Mouse (Mus musculus) lung, postnatal 25 days (tissue): ENCODE data around the gene Abca16.

Experiments
- DNase-seq: peaks from one replicate; pipeline ENCODE4 v3.0.0; 2022; ENCODE audit warnings: low spot score

Abca16 gene

GRCm38 (mm10) chr7:120409447-120409846 is at the start of gene Abca16:
Abca16 (plus strand) TSS chr7:120409647.
- no peak for DNase-seq

GRCm38 (mm10) chr7:120361159-120361558 is 48.3 kb upstream of the Abca16 start:
- no peak for DNase-seq

DNA sequence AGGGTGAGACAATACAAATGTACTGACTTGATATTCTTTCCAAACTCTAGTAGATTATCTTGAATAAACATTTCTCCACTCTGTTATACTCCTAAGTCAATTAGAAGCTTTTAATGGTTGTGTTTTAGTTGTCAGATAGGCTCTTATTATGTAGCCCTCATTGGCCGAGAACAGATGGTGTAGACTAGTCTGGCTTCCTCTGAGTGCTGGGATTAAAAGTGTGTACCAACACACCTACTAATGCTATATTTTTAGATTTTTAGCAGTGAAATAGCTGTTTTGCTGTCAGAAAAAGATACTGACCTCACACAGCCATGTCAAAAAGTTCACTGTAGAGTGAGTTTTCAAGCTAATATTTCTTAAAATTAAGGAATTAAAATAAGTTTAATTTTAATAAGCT is 2.9 kb downstream of the Abca16 start:
- DNase-seq = no peak

DNA sequence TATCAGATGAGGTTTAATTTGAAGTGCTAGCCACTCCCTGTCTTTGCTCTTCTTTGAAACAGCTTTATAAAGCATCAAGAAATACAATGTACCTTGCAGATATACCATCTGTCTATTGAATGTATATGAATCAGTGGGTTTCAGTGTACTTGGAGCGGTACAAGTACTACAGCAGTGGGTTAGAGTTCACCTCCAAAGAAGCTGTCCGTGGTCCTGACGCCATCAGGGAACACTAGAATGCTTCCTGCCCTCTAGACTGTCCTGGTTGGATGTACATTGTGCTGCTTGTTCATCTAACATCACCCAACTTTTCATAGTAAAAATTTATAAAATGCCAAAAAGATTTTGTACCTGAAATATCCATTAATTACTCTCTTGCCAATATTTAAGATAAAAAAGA is 17.2 kb downstream of the Abca16 start:
- no peak for DNase-seq

DNA sequence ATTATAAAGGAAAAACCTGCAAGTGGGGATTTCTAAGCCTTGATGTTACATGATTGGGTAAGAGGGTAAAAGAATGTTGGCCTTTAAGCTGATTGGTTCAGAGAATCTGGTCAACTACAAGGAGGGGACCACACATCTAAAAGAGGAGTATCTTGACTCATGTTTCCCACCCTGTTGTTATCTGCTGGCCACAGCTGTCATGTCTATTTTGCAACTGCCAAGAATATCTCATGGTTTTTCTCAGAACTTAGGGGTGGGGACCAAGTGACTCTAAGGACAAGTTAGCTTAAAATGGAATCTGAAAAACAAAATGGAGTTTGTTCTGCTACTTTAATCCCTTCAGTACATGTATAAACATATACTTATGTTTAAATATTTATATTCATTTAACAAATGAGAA is 22.0 kb downstream of the Abca16 start:
- DNase-seq = no peak

GRCm38 (mm10) chr7:120503891-120504662 is 94.6 kb downstream of the Abca16 start:
- no peak for DNase-seq

DNA sequence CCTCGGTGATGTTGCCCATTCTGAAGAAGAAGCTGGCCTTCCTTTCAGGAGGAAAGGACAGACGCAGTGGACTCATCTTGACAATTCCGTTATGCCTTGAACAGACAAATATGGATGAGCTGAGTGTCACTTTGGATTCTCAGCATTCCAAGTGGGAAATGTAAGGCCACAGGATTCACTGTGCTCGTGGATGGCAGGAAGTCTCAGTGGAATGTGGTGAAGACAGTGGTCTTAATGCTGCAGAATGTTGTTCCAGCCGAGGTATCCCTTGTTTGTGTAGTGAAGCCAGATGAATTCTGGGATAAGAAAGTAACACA is 95.2 kb downstream of the Abca16 start:
- DNase-seq = no peak

GRCm38 (mm10) chr7:120534805-120535204 is 125.4 kb downstream of the Abca16 start:
- DNase-seq = no peak

DNA sequence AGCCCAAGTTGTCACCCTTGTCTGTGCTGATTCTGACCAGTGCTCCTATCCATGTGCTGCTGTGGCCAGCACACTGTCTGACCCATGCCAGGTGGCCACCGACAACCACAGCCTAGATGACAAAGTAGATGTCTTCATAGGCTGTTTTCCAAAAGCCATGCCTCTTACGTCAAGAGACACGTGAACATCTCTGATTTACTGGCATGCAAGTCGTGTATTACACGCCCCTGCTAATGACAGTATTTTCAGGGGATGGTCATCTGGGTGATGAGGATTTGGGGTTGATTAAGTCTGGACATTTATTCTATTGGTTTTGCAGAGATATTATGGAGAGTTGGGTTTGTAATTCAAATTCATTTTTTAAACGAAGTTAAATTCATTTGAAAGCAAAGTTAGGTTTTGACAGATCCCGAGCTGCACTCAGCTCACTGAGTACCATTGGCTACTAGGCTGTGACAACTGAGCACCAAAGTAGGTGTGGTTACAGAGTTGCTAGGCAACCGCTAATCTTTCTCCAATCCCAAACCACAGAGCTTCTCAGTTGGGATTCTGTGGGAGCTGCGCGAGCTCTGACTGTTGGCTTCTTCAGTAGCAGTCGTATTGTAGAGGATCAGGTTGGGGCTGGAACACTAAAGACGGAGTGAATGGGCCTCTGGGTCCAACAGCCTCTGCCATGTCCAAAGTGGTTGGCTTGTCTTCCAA is 143.2 kb downstream of the Abca16 start:
- no peak for DNase-seq

GRCm38 (mm10) chr7:120553181-120553551 is 143.7 kb downstream of the Abca16 start:
- no peak for DNase-seq

- DNase-seq = no peak
Observed at GRCm38 (mm10) chr7:120567366-120567765, 157.9 kb downstream of the Abca16 start.

- no peak for DNase-seq
Observed at GRCm38 (mm10) chr7:120576520-120576919, 167.1 kb downstream of the Abca16 start.
